Mouse (Mus musculus) embryo, embryonic 9.5 days (tissue): ENCODE measurements around the gene Vps35l.

Experiments
- DNase-seq: peaks from one replicate; pipeline ENCODE4 v3.0.0-alpha.2; 2017; ENCODE audit errors: extremely low spot score

The Vps35l gene

GRCm38 (mm10) chr7:118739975-118740531, at the start of gene Vps35l:
Vps35l (plus strand) TSS chr7:118740226.
- peak; percentile 84 for DNase-seq

- DNase-seq: no peak
Measured at GRCm38 (mm10) chr7:118691287-118691686, 48.7 kb upstream of the Vps35l start.

GRCm38 (mm10) chr7:118696146-118696545, 43.9 kb upstream of the Vps35l start:
- DNase-seq: no peak

GRCm38 (mm10) chr7:118697168-118697567, 42.9 kb upstream of the Vps35l start:
- no peak for DNase-seq

GRCm38 (mm10) chr7:118698882-118699281, 41.1 kb upstream of the Vps35l start:
- DNase-seq: no peak

- no peak for DNase-seq
Measured at GRCm38 (mm10) chr7:118703144-118703561, 36.9 kb upstream of the Vps35l start.

- no peak for DNase-seq
Measured at GRCm38 (mm10) chr7:118704001-118704850, 35.8 kb upstream of the Vps35l start.

- DNase-seq: peak; percentile 93
Measured at GRCm38 (mm10) chr7:118705101-118705961, 34.7 kb upstream of the Vps35l start, which contains the start of gene Gde1. Gde1 (minus strand) TSS chr7:118705778.

- DNase-seq: no peak
Measured at GRCm38 (mm10) chr7:118706051-118706450, 34.0 kb upstream of the Vps35l start.

- DNase-seq: no peak
Measured at GRCm38 (mm10) chr7:118706488-118706887, 33.5 kb upstream of the Vps35l start.

- no peak for DNase-seq
Measured at GRCm38 (mm10) chr7:118707216-118707615, 32.8 kb upstream of the Vps35l start.

GRCm38 (mm10) chr7:118708002-118708401, 32.0 kb upstream of the Vps35l start:
- DNase-seq: no peak

GRCm38 (mm10) chr7:118710776-118711175, 29.2 kb upstream of the Vps35l start:
- no peak for DNase-seq

GRCm38 (mm10) chr7:118712228-118713173, 27.5 kb upstream of the Vps35l start, which contains the start of gene Ccp110:
Ccp110 (plus strand) TSS chr7:118712552.
- peak; percentile 90 for DNase-seq

GRCm38 (mm10) chr7:118714873-118715272, 25.2 kb upstream of the Vps35l start:
- DNase-seq: no peak

- no peak for DNase-seq
Measured at GRCm38 (mm10) chr7:118718066-118718465, 22.0 kb upstream of the Vps35l start.

GRCm38 (mm10) chr7:118723927-118724326, 16.1 kb upstream of the Vps35l start:
- no peak for DNase-seq

- DNase-seq: no peak
Measured at GRCm38 (mm10) chr7:118725459-118725858, 14.6 kb upstream of the Vps35l start.

GRCm38 (mm10) chr7:118728846-118729587, 11.0 kb upstream of the Vps35l start:
- no peak for DNase-seq

GRCm38 (mm10) chr7:118731781-118732180, 8.2 kb upstream of the Vps35l start:
- DNase-seq: no peak
